Mouse (Mus musculus): Measurements from ENCODE around the gene Sept9. TPM values are rescaled to one million over a fixed set of nuclear protein-coding genes. Genes with fewer than 3 reads are reported as not detected.

The Sept9 gene
- total RNA-seq, 1 experiment from 2014 or later: 171 TPM

- peak in 1 of 2 experiments; percentile 22; a peak in 1 of 4 replicates for ATAC-seq (replicated peaks in 1 of 2; ENCODE audit: insufficient read depth in 1 of 2, low FRiP score in 2 of 2, low TSS enrichment in 1 of 2, low read depth in 1 of 2, poor library complexity in 2 of 2, severe bottlenecking in 2 of 2)
Measured at GRCm38 (mm10) chr11:117403073-117403472, 203.6 kb downstream of the Sept9 start.

- ATAC-seq (replicated peaks in 1 of 2; ENCODE audit: insufficient read depth in 1 of 2, low FRiP score in 2 of 2, low TSS enrichment in 1 of 2, low read depth in 1 of 2, poor library complexity in 2 of 2, severe bottlenecking in 2 of 2): no peak
Measured at GRCm38 (mm10) chr11:117403781-117404180, 204.3 kb downstream of the Sept9 start.

GRCm38 (mm10) chr11:117406711-117407110, 207.2 kb downstream of the Sept9 start:
- no peak for ATAC-seq (replicated peaks in 1 of 2; ENCODE audit: insufficient read depth in 1 of 2, low FRiP score in 2 of 2, low TSS enrichment in 1 of 2, low read depth in 1 of 2, poor library complexity in 2 of 2, severe bottlenecking in 2 of 2)

GRCm38 (mm10) chr11:117407196-117407595, 207.7 kb downstream of the Sept9 start:
- no peak for ATAC-seq (replicated peaks in 1 of 2; ENCODE audit: insufficient read depth in 1 of 2, low FRiP score in 2 of 2, low TSS enrichment in 1 of 2, low read depth in 1 of 2, poor library complexity in 2 of 2, severe bottlenecking in 2 of 2)

GRCm38 (mm10) chr11:117407651-117408441, 208.4 kb downstream of the Sept9 start:
- peak; percentile 34 to 42 for ATAC-seq (replicated peaks in 1 of 2; ENCODE audit: insufficient read depth in 1 of 2, low FRiP score in 2 of 2, low TSS enrichment in 1 of 2, low read depth in 1 of 2, poor library complexity in 2 of 2, severe bottlenecking in 2 of 2)

GRCm38 (mm10) chr11:117408442-117409031, 209.1 kb downstream of the Sept9 start:
- no peak for ATAC-seq (replicated peaks in 1 of 2; ENCODE audit: insufficient read depth in 1 of 2, low FRiP score in 2 of 2, low TSS enrichment in 1 of 2, low read depth in 1 of 2, poor library complexity in 2 of 2, severe bottlenecking in 2 of 2)

- no peak for ATAC-seq (replicated peaks in 1 of 2; ENCODE audit: insufficient read depth in 1 of 2, low FRiP score in 2 of 2, low TSS enrichment in 1 of 2, low read depth in 1 of 2, poor library complexity in 2 of 2, severe bottlenecking in 2 of 2)
Measured at GRCm38 (mm10) chr11:117409331-117409730, 209.9 kb downstream of the Sept9 start.

GRCm38 (mm10) chr11:117410059-117410458, 210.6 kb downstream of the Sept9 start:
- no peak for ATAC-seq (replicated peaks in 1 of 2; ENCODE audit: insufficient read depth in 1 of 2, low FRiP score in 2 of 2, low TSS enrichment in 1 of 2, low read depth in 1 of 2, poor library complexity in 2 of 2, severe bottlenecking in 2 of 2)

GRCm38 (mm10) chr11:117411663-117412062, 212.2 kb downstream of the Sept9 start:
- no peak for ATAC-seq (replicated peaks in 1 of 2; ENCODE audit: insufficient read depth in 1 of 2, low FRiP score in 2 of 2, low TSS enrichment in 1 of 2, low read depth in 1 of 2, poor library complexity in 2 of 2, severe bottlenecking in 2 of 2)

Other genes starting within 250 kb of the Sept9 start
- gene Sec14l1, start 84.5 kb upstream of the Sept9 start, total RNA-seq (2017): 15.1 and 16.7 TPM in 2 replicates

All from hematopoietic stem cell, adult 5-6 weeks (primary cell).